Mouse (Mus musculus) midbrain, postnatal 0 days (tissue): ENCODE data around the gene Rab11fip5. TPM values are rescaled to one million over a fixed set of nuclear protein-coding genes. Genes with fewer than 3 reads are reported as not detected.

Source experiments
- ATAC-seq: fragments of 200-750 bp; cut with Nextera tagmentation; 2 replicates; pipeline ENCODE4 v1.8.0; 2017; ENCODE audit warnings: moderate number of reproducible peaks, mild to moderate bottlenecking, moderate TSS enrichment, moderate library complexity; ENCODE audit not compliant: low FRiP score
- DNase-seq: peaks from one replicate; pipeline ENCODE4 v3.0.0-alpha.2; 2015; ENCODE audit warnings: low spot score
- H3K27ac ChIP-seq: fragments of 300-500 bp; sonication (generic); 2 replicates; pipeline ENCODE4 v1.5.1; 2014; ENCODE audit warnings: low read depth, mild to moderate bottlenecking, low read length, mixed read lengths
- H3K27me3 ChIP-seq: fragments of 300-500 bp; sonication (generic); 2 replicates; pipeline ENCODE4 v1.6.1; 2014; ENCODE audit warnings: low read length, control low read depth, mixed read lengths; ENCODE audit not compliant: insufficient read depth
- H3K36me3 ChIP-seq: fragments of 300-500 bp; sonication (generic); 2 replicates; pipeline ENCODE4 v1.6.1; 2014; ENCODE audit warnings: low read length, control low read depth, mixed read lengths; ENCODE audit not compliant: insufficient read depth
- H3K4me1 ChIP-seq: fragments of 300-500 bp; sonication (generic); 2 replicates; pipeline ENCODE4 v1.6.1; 2014; ENCODE audit warnings: mild to moderate bottlenecking, control low read depth, antibody characterized with exemption, low read length, mixed read lengths; ENCODE audit not compliant: insufficient read depth
- H3K4me2 ChIP-seq: fragments of 300-500 bp; sonication (generic); 2 replicates; pipeline ENCODE4 v1.6.1; 2014; ENCODE audit warnings: low read depth, mild to moderate bottlenecking, low read length, mixed read lengths; ENCODE audit not compliant: poor library complexity, severe bottlenecking
- H3K4me3 ChIP-seq: fragments of 300-500 bp; sonication (generic); 2 replicates; pipeline ENCODE4 v1.5.1; 2014; ENCODE audit warnings: low read depth, mild to moderate bottlenecking, low read length, moderate library complexity
- H3K9ac ChIP-seq: fragments of 300-500 bp; sonication (generic); replicated peaks from 2 replicates; pipeline ENCODE4 v1.6.1; 2014; ENCODE audit warnings: mild to moderate bottlenecking, low read length, moderate library complexity, mixed read lengths; ENCODE audit not compliant: poor library complexity, severe bottlenecking
- H3K9me3 ChIP-seq: fragments of 300-500 bp; sonication (generic); 2 replicates; pipeline ENCODE4 v1.6.1; 2016; ENCODE audit warnings: low read length, control low read depth
- CTCF ChIP-seq: IDR thresholded peaks from 2 replicates; pipeline ENCODE4 v1.5.1; 2016; ENCODE audit warnings: antibody characterized with exemption, mild to moderate bottlenecking
- WGBS: fragments of 180-500 bp; shearing (Covaris S2); extraction: QIAGEN DNeasy Blood & Tissue Kit; methylation state at CpG from one replicate; pipeline ENCODE4 v1.1.7; 2014; 5-methylcytosine and 5-hydroxymethylcytosine counted together
- polyA plus RNA-seq: library from polyadenylated mRNA; unstranded; fragments of >200 nt; fragmentation: Nextera tagmentation; extraction: Ambion mirVana; gene quantifications from 2 replicates; pipeline ENCODE4 v1.2.1, GENCODE M21; 2015
- total RNA-seq: library from RNA; depleted of rRNA; stranded (reverse); fragments of >200 nt; gene quantifications from 2 replicates; pipeline ENCODE4 v1.2.3, GENCODE M21; 2014

The Rab11fip5 gene
- total and polyA plus RNA-seq, 2 experiments from 2014 or later = 27.2 to 65.5 TPM

DNA sequence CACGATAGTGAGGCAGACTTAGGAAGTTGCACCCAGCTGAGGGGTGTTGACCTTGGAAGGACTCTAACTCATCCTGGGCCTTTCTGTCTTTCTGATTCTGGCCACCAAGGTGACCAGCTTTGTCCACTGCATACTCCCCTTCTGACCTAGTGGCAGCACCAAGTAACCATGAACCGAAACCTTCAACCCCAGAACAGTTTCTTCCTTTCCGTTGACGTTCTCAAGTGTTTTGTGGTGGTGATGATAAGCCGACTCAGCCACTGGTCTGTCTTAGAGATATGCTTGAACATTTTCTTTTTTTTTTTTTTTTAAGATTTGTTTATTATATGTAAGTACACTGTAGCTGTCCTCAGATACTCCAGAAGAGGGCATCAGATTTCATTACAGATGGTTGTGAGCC lies 14.2 kb upstream of the Rab11fip5 start:
- no peaks in the 10 kb centered on the region for H3K9me3 ChIP-seq
- no peaks in the 10 kb centered on the region for H3K4me1 ChIP-seq
- DNase-seq (no peak), ATAC-seq (no peak)
- no peaks in the 10 kb centered on the region for H3K36me3 ChIP-seq
- H3K9ac ChIP-seq = no peak overlapping the region
- no peak overlapping the region for H3K4me3 ChIP-seq
- no peak overlapping the region for H3K4me2 ChIP-seq
- no peak for TF ChIP-seq CTCF
- no peaks in the 10 kb centered on the region for H3K27me3 ChIP-seq
- WGBS = 71% methylated on average over 5 of the region's 5 CpGs
- H3K27ac ChIP-seq = no peak overlapping the region

DNA sequence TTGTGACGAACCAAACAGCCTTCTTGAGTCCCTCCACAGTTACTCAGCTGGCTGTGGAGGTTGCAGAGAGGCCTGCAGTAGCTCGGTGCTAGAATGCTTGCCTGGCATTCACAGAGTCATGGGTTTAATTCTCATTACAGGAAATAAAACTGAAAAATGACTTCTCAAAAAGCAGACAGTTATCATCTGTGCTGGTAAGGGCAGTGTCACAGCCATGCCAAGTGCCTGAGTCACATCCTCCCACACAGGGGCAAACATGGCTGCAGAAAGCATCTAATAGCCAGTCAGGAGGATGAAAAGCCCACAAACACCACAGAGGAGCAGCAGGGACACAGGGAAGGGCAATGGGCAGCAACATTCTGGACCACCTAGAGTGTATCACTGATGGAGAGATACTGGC lies 8.4 kb upstream of the Rab11fip5 start:
- Histone ChIP-seq H3K4me2 (no peak overlapping the region), H3K4me3 (no peak overlapping the region), H3K4me1 (no peaks in the 10 kb centered on the region), H3K36me3 (no peaks in the 10 kb centered on the region), H3K27me3 (no peaks in the 10 kb centered on the region), H3K9me3 (no peaks in the 10 kb centered on the region), H3K27ac (no peak overlapping the region), H3K9ac (no peak overlapping the region)
- DNase-seq = no peak
- TF ChIP-seq CTCF = no peak
- no peak for ATAC-seq
- WGBS = 90% methylated on average over 2 of the region's 2 CpGs

DNA sequence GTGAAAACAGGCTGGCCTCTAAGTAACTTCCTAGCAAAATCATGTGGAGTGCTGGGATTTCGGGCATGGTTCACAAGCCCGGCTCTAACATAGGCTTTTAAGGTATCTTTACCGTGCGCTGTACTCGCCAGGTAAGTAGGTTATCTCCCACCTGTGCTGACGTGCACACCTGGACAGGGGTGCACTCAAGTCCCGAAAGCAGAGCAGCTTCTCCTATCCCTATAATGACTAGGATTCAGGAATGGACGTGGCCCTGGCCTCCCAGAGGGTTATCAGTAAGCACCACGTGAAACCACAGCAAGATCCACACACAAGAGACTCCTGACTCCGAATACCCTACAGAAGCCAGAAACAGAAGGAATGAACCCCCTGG lies 7.2 kb upstream of the Rab11fip5 start:
- H3K4me3 ChIP-seq = no peak overlapping the region

DNA sequence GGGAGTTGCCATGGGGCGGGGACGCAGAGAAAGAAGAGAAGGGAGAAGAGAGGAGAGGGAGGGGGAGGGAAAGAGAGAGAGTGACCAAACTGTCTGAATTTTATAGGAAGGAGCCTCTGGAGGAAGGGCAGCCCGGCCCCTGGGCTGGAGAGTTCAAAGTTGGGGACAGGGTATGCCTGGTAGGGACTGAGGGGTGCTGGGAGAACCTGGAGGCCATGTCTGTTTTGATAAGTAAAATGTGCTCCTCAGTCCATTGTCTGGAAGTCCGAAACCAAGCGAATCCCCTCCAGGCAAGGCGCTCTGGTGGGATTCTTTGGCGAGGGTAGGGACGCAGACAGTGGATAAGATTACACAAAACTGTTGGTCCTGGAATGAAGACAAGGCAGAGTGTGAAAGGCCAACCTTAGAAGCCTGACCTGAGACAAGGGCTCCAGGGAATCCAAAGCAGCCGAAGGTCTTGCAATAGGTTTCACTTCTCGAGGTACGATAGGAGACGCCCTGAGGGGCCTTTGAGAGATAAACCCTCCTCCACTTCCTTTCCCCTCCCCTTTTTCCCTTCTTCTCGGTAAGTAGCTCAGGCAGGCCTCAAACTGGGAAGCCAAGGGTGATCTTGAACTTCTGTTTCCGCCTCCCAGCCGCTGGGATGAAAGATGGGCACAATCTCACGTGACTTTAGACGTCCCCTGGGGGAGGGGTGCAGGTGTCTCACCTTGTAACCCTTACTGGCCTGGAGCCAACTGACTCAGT lies 6.6 kb upstream of the Rab11fip5 start:
- Histone ChIP-seq H3K4me3 (no peak overlapping the region), H3K36me3 (no peaks in the 10 kb centered on the region), H3K4me1 (no peaks in the 10 kb centered on the region), H3K27me3 (no peaks in the 10 kb centered on the region), H3K27ac (no peak overlapping the region), H3K9me3 (no peaks in the 10 kb centered on the region), H3K9ac (no peak overlapping the region), H3K4me2 (0 out of 2 replicates have a peak overlapping the region, but pooled peaks have one; percentile 9)
- TF ChIP-seq CTCF = no peak
- DNase-seq = no peak
- ATAC-seq = no peak; the same call in 1 of the 2 replicates
- 24% methylated on average over 17 of the region's 17 CpGs for WGBS

More for the DNA sequence above, 7.2 kb upstream of the Rab11fip5 start:
- Histone ChIP-seq H3K27ac (no peak overlapping the region), H3K9ac (no peak overlapping the region), H3K9me3 (no peaks in the 10 kb centered on the region), H3K4me1 (no peaks in the 10 kb centered on the region), H3K4me2 (no peak overlapping the region), H3K27me3 (no peaks in the 10 kb centered on the region), H3K36me3 (no peaks in the 10 kb centered on the region)
- ATAC-seq (no peak), DNase-seq (no peak)
- WGBS = 85% methylated on average over 10 of the region's 10 CpGs
- TF ChIP-seq CTCF = no peak

DNA sequence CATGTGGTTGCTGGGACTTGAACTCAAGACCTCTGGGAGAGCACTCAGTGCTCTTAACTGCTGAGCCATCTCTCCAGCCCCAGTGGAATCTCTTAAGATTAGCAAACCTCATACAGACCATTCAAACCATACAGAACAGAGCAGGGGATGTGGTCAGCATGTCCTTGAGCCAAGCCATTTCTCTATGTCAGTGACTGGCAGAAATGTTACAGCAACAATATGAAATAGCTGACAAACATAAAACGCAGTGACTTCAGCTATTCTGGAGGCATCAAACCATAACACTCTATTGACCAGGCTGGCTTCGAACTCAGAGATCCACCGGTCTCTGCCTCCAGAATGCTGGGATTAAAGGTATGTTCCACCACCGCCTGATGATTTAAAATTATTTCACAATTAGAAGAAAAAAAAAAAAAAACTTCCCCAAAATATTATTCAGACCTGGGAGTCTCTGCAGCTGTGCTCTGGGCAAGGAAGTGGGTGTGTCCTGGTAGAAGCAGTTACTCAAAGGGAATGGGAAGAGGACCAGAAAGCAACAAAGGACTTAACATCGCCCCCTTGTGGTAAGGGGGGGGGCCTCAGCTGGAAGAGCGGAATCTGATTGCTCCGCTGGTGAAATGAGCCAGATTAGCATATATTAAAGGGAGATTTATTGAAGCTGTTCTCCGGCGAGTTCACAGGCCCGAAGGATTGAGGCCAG lies 5.9 kb upstream of the Rab11fip5 start:
- Histone ChIP-seq H3K4me2 (0 out of 2 replicates have a peak overlapping the region, but pooled peaks have one; percentile 9), H3K9ac (no peak overlapping the region), H3K27ac (no peak overlapping the region), H3K4me1 (no peaks in the 10 kb centered on the region), H3K9me3 (no peaks in the 10 kb centered on the region), H3K27me3 (no peaks in the 10 kb centered on the region), H3K4me3 (no peak overlapping the region), H3K36me3 (no peaks in the 10 kb centered on the region)
- ATAC-seq (peak; percentile 38; the same call in 1 of the 2 replicates), DNase-seq (peak; percentile 80)
- TF ChIP-seq CTCF = peak; percentile 81
- WGBS = 30% methylated on average over 10 of the region's 10 CpGs

DNA sequence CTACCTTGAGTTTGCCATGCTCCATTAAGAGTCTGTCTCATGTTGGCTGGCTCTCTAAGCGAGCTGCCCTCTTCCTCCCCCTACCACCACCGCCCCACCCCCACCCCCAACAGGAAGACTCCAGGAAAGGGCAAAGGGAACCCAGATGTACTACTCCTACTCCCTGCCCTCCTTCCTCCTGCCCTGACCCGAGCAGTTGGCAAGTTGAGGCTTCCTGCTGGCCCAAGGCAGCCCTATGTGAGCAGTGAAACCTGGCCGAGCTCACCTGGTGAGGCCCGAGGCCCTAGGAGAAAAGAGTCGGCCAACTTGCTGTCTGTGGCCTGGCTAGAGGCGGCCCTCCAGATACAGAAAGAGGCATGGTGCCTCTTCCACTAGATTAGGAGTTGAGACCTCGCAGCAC lies 4.2 kb upstream of the Rab11fip5 start:
- WGBS = 66% methylated on average over 8 of the region's 8 CpGs
- no peak overlapping the region for H3K9ac ChIP-seq
- no peak overlapping the region for H3K4me2 ChIP-seq
- no peaks in the 10 kb centered on the region for H3K4me1 ChIP-seq
- ATAC-seq (no peak), DNase-seq (no peak)
- no peaks in the 10 kb centered on the region for H3K9me3 ChIP-seq
- TF ChIP-seq CTCF = no peak
- H3K27ac ChIP-seq = no peak overlapping the region
- H3K27me3 ChIP-seq = no peaks in the 10 kb centered on the region
- no peak overlapping the region for H3K4me3 ChIP-seq
- H3K36me3 ChIP-seq = no peaks in the 10 kb centered on the region
